Mouse (Mus musculus) neural tube, embryonic 11.5 days (tissue): ENCODE measurements around the gene Olfr1281. TPM values are rescaled to one million over a fixed set of nuclear protein-coding genes. Genes with fewer than 3 reads are reported as not detected.

Source experiments
- polyA plus RNA-seq: library from polyadenylated mRNA; unstranded; fragments of >200 nt; fragmentation: Nextera tagmentation; extraction: Ambion mirVana; gene quantifications from 2 replicates; pipeline ENCODE4 v1.2.1, GENCODE M21; 2014

The Olfr1281 gene
- polyA plus RNA-seq, 1 experiment from 2014 or later = not detected

Other genes with a start within 250 kb of the Olfr1281 start
- gene Gm13941, start 220.5 kb upstream of the Olfr1281 start, polyA plus RNA-seq = not detected in 2 replicates
- gene Gm15130, start 173.6 kb upstream of the Olfr1281 start, polyA plus RNA-seq = not detected in 2 replicates
- not detected in 2 replicates for gene 4930430A15Rik, start 96.9 kb upstream of the Olfr1281 start, polyA plus RNA-seq
- gene Olfr1275, start 91.2 kb upstream of the Olfr1281 start, polyA plus RNA-seq = not detected in 2 replicates
- gene Olfr1276, start 72.0 kb upstream of the Olfr1281 start, polyA plus RNA-seq = not detected in 2 replicates
- not detected in 2 replicates for gene Olfr1277, start 52.4 kb upstream of the Olfr1281 start, polyA plus RNA-seq
- not detected in 2 replicates for gene Olfr1278, start 36.4 kb upstream of the Olfr1281 start, polyA plus RNA-seq
- gene Olfr1279, start 25.9 kb upstream of the Olfr1281 start, polyA plus RNA-seq = not detected in 2 replicates
- gene Olfr1280, start 12.5 kb upstream of the Olfr1281 start, polyA plus RNA-seq = not detected in 2 replicates
- gene Olfr1282, start 9.6 kb downstream of the Olfr1281 start, polyA plus RNA-seq = not detected in 2 replicates
- not detected in 2 replicates for gene Olfr1283, start 40.3 kb downstream of the Olfr1281 start, polyA plus RNA-seq
- not detected in 2 replicates for gene Olfr1284, start 49.0 kb downstream of the Olfr1281 start, polyA plus RNA-seq
- gene Olfr1286, start 96.6 kb downstream of the Olfr1281 start, polyA plus RNA-seq = not detected in 2 replicates
- gene Olfr1287, start 122.6 kb downstream of the Olfr1281 start, polyA plus RNA-seq = not detected in 2 replicates
- not detected in 2 replicates for gene Olfr1288, start 147.6 kb downstream of the Olfr1281 start, polyA plus RNA-seq
- not detected in 2 replicates for gene Olfr1289, start 154.3 kb downstream of the Olfr1281 start, polyA plus RNA-seq
- gene Olfr1290, start 167.3 kb downstream of the Olfr1281 start, polyA plus RNA-seq = not detected in 2 replicates
- not detected in 2 replicates for gene Olfr1291-ps1, start 170.7 kb downstream of the Olfr1281 start, polyA plus RNA-seq
- gene Olfr1293-ps, start 198.7 kb downstream of the Olfr1281 start, polyA plus RNA-seq = not detected in 2 replicates
- gene Olfr1294, start 213.8 kb downstream of the Olfr1281 start, polyA plus RNA-seq = not detected in 2 replicates
- not detected in 2 replicates for gene Olfr1295, start 243.2 kb downstream of the Olfr1281 start, polyA plus RNA-seq